Mouse (Mus musculus) forebrain, postnatal 0 days (tissue): ENCODE measurements at regions not wholly inside any gene's neighbourhood (a gene's known extent, or its start where the extent isn't known, plus 50 kb on each side); places are given as distances from the start of the nearest gene placed in this dataset.

Experiments
- ATAC-seq: fragments of 200-750 bp; cut with Nextera tagmentation; 2 replicates; pipeline ENCODE4 v1.8.0; 2017; ENCODE audit warnings: mild to moderate bottlenecking, moderate library complexity
- DNase-seq: peaks from one replicate; pipeline ENCODE4 v3.0.0-alpha.2; 2015
- H3K27ac ChIP-seq: fragments of 300-500 bp; sonication (generic); 2 replicates; pipeline ENCODE4 v1.5.1; 2014; ENCODE audit warnings: low read depth, mild to moderate bottlenecking, antibody characterized with exemption, low read length, moderate library complexity, mixed read lengths
- H3K27me3 ChIP-seq: fragments of 300-500 bp; sonication (generic); 2 replicates; pipeline ENCODE4 v1.6.1; 2014; ENCODE audit warnings: mild to moderate bottlenecking, low read length, mixed read lengths; ENCODE audit not compliant: insufficient read depth
- H3K36me3 ChIP-seq: fragments of 300-500 bp; sonication (generic); 2 replicates; pipeline ENCODE4 v1.6.1; 2014; ENCODE audit warnings: mild to moderate bottlenecking, moderate library complexity; ENCODE audit not compliant: insufficient read depth
- H3K4me1 ChIP-seq: fragments of 300-500 bp; sonication (generic); 2 replicates; pipeline ENCODE4 v1.6.1; 2014; ENCODE audit warnings: antibody characterized with exemption; ENCODE audit not compliant: insufficient read depth
- H3K4me2 ChIP-seq: fragments of 300-500 bp; sonication (generic); 2 replicates; pipeline ENCODE4 v1.6.1; 2014; ENCODE audit warnings: low read depth, mild to moderate bottlenecking, moderate library complexity
- H3K4me3 ChIP-seq: fragments of 300-500 bp; sonication (generic); 2 replicates; pipeline ENCODE4 v1.5.1; 2014; ENCODE audit warnings: low read depth, low read length, mixed read lengths
- H3K9ac ChIP-seq: fragments of 300-500 bp; sonication (generic); 2 replicates; pipeline ENCODE4 v1.6.1; 2014; ENCODE audit warnings: mild to moderate bottlenecking
- H3K9me3 ChIP-seq: fragments of 300-500 bp; sonication (generic); 2 replicates; pipeline ENCODE4 v1.6.1; 2016; ENCODE audit warnings: low read length
- CTCF ChIP-seq: sonication (generic); IDR thresholded peaks from 2 replicates; pipeline ENCODE4 v1.5.1; 2016; ENCODE audit warnings: antibody characterized with exemption, control low read depth, low read depth
- WGBS: fragments of 180-500 bp; shearing (Covaris S2); extraction: QIAGEN DNeasy Blood & Tissue Kit; methylation state at CpG from one replicate; pipeline ENCODE4 v1.1.7; 2014; 5-methylcytosine and 5-hydroxymethylcytosine counted together

DNA sequence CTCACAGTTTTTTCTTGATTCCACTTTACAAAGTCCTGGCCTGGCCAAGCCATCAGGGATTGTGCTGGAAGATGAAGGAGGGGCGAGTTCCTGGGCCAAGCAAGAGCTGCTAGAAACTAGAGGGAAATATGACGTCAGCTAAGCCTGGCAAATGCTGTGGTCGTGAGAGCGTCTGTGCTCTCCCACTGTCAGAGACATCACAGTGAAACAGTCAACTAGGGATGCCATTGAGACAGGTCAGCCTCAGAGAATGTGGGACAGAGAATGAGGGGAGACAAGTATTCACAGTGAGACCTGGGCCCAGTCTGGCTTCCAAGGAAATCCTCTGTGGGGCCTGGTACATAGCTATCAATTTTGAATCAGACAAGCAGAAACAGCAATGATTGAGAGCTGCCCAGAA, 252.5 kb upstream of the Myt1l start:
- no peaks in the 10 kb centered on the region for H3K27me3 ChIP-seq
- H3K4me3 ChIP-seq = no peak overlapping the region
- H3K4me2 ChIP-seq = no peak overlapping the region
- no peak overlapping the region for H3K9ac ChIP-seq
- H3K9me3 ChIP-seq = no peaks in the 10 kb centered on the region
- WGBS = 48% methylated on average over 4 of the region's 4 CpGs
- peaks cover 12% of the 10 kb centered on the region for H3K4me1 ChIP-seq
- no peak for DNase-seq
- no peak for ATAC-seq
- no peaks in the 10 kb centered on the region for H3K36me3 ChIP-seq
- TF ChIP-seq CTCF = no peak
- no peak overlapping the region for H3K27ac ChIP-seq

DNA sequence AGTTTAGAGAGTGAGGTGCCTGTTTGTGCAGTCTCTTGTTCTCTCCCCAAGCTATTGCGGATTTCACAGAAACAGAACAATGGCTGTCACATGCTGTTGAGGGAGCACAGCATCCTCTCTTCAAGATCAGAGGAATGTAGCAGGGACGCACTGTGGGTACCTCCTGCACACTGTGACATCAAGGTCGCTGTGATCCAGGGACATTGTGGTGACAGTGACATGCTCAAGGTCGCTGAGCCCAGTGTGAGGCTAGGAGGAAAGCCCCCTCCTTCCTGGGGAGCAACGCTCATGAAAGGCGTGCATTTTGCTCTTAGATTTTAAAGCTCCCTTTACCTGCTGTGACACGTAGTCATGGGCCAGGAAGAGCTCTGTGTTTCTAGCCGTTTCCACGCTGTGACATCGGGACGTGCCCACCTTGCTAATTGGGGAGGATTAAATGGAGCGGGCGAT, 248.5 kb upstream of the Myt1l start:
- no peaks in the 10 kb centered on the region for H3K36me3 ChIP-seq
- peaks cover 20% of the 10 kb centered on the region for H3K4me1 ChIP-seq
- H3K9me3 ChIP-seq = no peaks in the 10 kb centered on the region
- no peak for TF ChIP-seq CTCF
- no peak overlapping the region for H3K4me3 ChIP-seq
- no peaks in the 10 kb centered on the region for H3K27me3 ChIP-seq
- ATAC-seq (no peak; the same call in 1 of the 2 replicates), DNase-seq (no peak)
- WGBS = 3% methylated on average over 13 of the region's 13 CpGs
- peak overlapping the region; percentile 45 for H3K9ac ChIP-seq
- H3K4me2 ChIP-seq = peak overlapping the region; percentile 32
- H3K27ac ChIP-seq = peak overlapping the region; percentile 93

DNA sequence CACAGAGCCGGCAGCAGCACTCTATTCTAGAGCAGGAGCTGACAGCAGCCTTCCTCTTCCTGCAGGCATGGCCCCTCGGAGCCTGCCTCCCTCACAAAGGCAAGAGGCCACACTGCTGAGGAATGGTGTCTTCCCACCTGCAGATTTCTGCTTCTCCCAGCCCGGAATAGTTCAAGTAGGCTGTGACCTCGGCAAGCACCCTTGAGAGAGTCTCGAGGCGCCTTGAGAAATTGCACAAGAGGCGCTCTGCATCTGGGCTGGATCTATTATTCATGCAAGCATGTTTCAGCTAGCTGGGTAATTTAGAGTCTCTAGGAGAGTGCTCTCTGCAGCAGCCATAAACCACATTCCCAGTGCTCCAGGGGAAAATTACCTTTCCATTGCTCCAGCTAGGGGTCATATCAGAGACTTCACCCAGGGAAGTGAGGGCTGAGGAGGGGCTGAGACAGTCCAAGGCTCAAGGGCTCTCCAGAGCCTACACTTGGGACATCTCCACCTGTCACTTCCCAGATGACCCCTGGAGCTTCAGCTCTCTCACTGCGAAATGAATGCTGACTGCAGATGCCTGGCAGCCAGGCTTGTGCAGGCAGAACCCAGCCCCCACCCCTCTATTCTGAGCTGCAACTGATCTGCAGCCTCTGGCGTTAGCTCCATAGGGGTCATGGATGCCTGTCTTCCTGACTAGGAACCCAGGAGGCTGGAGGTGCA, 247.9 kb upstream of the Myt1l start:
- no peaks in the 10 kb centered on the region for H3K9me3 ChIP-seq
- no peak for TF ChIP-seq CTCF
- H3K9ac ChIP-seq = peak overlapping the region; percentile 45
- peak overlapping the region; percentile 32 for H3K4me2 ChIP-seq
- WGBS = 3% methylated on average over 9 of the region's 9 CpGs
- H3K4me1 ChIP-seq = peaks cover 20% of the 10 kb centered on the region
- peak overlapping the region; percentile 93 for H3K27ac ChIP-seq
- H3K27me3 ChIP-seq = no peaks in the 10 kb centered on the region
- peak; percentile 87 for ATAC-seq
- no peak overlapping the region for H3K4me3 ChIP-seq
- no peaks in the 10 kb centered on the region for H3K36me3 ChIP-seq
- peak; percentile 77 for DNase-seq

DNA sequence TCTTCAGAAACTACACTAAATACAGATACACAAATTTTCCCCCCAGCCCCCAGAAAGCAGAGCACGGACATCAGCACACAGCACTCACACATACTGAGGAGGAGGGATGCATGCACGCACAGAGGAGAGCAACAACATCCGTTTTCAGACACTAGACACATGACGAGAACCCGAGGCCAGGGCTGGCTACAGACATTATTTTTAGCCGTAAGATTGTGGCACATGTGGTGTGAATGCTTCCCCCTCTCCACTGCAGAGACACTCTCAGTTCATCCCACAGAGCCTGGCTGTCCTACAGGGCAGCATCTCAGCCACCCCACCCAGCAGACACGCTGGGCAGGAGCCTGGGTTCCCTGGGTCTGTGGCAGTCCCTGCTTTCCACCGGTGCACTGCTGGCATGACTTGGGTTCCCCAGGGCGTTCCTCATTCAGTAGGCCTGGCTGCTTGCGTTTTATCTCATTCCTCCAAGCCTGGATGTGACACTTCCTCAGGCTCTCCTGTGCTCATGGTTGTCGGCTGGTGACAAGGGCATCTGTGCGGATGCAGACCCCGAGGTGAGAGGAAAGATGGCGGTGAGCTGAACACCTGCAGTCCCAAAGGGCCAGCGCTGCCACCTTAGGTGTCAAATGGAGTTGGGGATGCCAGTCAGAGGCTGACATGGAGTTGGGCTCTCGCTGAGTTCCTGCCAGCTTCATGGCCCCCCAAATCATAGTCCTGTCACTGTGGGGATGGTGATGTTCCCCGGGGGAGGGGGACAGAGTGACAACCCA, 247.1 kb upstream of the Myt1l start:
- Histone ChIP-seq H3K36me3 (no peaks in the 10 kb centered on the region), H3K9me3 (no peaks in the 10 kb centered on the region), H3K4me3 (no peak overlapping the region), H3K4me2 (no peak overlapping the region), H3K9ac (peak overlapping the region; percentile 45), H3K27me3 (no peaks in the 10 kb centered on the region), H3K27ac (peak overlapping the region; percentile 93), H3K4me1 (peaks cover 20% of the 10 kb centered on the region)
- TF ChIP-seq CTCF = no peak
- DNase-seq (peak; percentile 37), ATAC-seq (peak; percentile 47)
- 51% methylated on average over 17 of the region's 17 CpGs for WGBS

DNA sequence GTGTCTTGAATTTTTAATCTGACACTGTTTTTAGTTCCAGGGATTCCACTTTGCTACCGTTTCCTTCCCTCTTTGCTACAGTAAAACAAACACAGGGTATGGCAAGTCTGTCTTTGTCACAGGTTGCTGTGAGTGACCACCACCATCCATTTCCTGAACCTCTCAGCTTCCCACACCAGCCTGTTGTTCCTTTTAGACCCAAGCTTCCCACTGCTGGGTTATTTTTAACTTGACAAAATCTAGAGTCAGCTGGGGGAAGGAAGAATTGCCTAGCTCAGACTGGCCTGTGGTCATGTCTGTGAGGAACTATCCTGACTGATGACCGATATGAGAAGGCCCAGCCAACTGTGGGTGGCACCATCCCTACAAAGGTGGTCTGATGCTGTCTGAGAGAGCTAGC, 239.4 kb upstream of the Myt1l start:
- TF ChIP-seq CTCF = no peak
- 78% methylated on average over 2 of the region's 2 CpGs for WGBS

DNA sequence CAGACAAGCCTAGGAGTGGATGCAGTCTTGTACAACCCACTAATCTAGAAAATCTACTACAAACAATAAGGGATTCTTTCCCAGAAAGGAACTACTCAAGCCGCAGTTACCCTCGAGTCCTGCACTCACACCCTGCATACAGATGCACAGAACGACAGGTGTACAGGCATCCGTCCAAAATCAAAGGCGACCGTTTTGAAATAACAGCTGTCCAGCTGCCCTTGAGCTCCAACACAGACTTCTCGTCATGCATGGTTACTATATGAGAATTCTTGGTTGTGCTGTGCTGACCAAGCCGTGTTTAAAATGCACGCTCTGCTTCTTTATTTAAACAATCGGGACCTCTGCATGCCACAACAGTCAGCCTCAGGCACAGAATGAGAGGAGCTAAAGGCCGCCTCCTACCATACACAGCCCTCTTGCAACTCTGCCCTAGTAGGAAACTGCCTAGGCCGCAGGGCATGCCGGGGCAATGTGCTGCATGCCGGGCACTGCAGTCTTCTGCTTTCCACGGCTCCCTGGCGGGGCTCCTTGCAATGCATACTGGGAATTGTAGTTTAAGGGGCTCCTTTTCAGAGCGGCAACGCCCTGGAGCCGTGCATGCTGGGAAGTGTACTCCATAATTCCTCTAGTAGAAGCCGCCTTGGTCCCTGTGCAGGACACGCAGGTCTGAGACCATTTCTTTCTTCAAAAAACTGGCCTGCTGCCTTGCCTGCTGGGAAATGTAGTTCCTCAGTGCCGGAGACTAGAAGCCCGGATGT, 237.4 kb upstream of the Myt1l start:
- H3K4me3 ChIP-seq = peak overlapping the region; percentile 24
- peak overlapping the region; percentile 46 for H3K4me2 ChIP-seq
- TF ChIP-seq CTCF = peak; percentile 35
- 5% methylated on average over 23 of the region's 23 CpGs for WGBS
- peak overlapping the region; percentile 42 for H3K9ac ChIP-seq
- no peaks in the 10 kb centered on the region for H3K9me3 ChIP-seq
- H3K36me3 ChIP-seq = no peaks in the 10 kb centered on the region
- H3K27ac ChIP-seq = peak overlapping the region; percentile 85
- no peaks in the 10 kb centered on the region for H3K27me3 ChIP-seq
- DNase-seq (peak; percentile 98), ATAC-seq (peak; percentile 99)
- H3K4me1 ChIP-seq = peaks cover 8% of the 10 kb centered on the region; the same call in 1 of the 2 replicates

More for the DNA sequence above, 239.4 kb upstream of the Myt1l start:
- DNase-seq (no peak), ATAC-seq (no peak)
- Histone ChIP-seq H3K27me3 (no peaks in the 10 kb centered on the region), H3K4me1 (peaks cover 8% of the 10 kb centered on the region; the same call in 1 of the 2 replicates), H3K27ac (no peak overlapping the region), H3K9me3 (no peaks in the 10 kb centered on the region), H3K4me3 (no peak overlapping the region), H3K4me2 (no peak overlapping the region), H3K9ac (no peak overlapping the region), H3K36me3 (no peaks in the 10 kb centered on the region)
